Mouse (Mus musculus) hindbrain, embryonic 14.5 days (tissue): ENCODE data around the gene Mybph. TPM values are rescaled to one million over a fixed set of nuclear protein-coding genes. Genes with fewer than 3 reads are reported as not detected.

Experiments
- ATAC-seq: fragments of 200-750 bp; cut with Nextera tagmentation; 2 replicates; pipeline ENCODE4 v1.8.0; 2017; ENCODE audit warnings: moderate number of reproducible peaks, mild to moderate bottlenecking, moderate TSS enrichment, moderate library complexity; ENCODE audit not compliant: low FRiP score
- DNase-seq: peaks from one replicate; pipeline ENCODE4 v3.0.0-alpha.2; 2015; ENCODE audit warnings: low spot score
- H3K27ac ChIP-seq: fragments of 300-500 bp; sonication (generic); 2 replicates; pipeline ENCODE4 v1.5.1; 2014; ENCODE audit warnings: mild to moderate bottlenecking, moderate library complexity
- H3K27me3 ChIP-seq: fragments of 300-500 bp; sonication (generic); 2 replicates; pipeline ENCODE4 v1.6.1; 2014; ENCODE audit warnings: mild to moderate bottlenecking, low read length, mixed read lengths; ENCODE audit not compliant: control insufficient read depth, insufficient read depth
- H3K36me3 ChIP-seq: fragments of 300-500 bp; sonication (generic); replicated peaks from 2 replicates; pipeline ENCODE4 v1.6.1; 2014; ENCODE audit not compliant: control insufficient read depth, insufficient read depth
- H3K4me1 ChIP-seq: fragments of 300-500 bp; sonication (generic); replicated peaks from 2 replicates; pipeline ENCODE4 v1.6.1; 2014; ENCODE audit warnings: antibody characterized with exemption, low read length, mixed read lengths; ENCODE audit not compliant: control insufficient read depth, insufficient read depth
- H3K4me2 ChIP-seq: fragments of 300-500 bp; sonication (generic); replicated peaks from 2 replicates; pipeline ENCODE4 v1.6.1; 2014; ENCODE audit warnings: mild to moderate bottlenecking, moderate library complexity
- H3K4me3 ChIP-seq: fragments of 300-500 bp; sonication (generic); replicated peaks from 2 replicates; pipeline ENCODE4 v1.5.1; 2014; ENCODE audit warnings: mild to moderate bottlenecking, low read length
- H3K9ac ChIP-seq: fragments of 300-500 bp; sonication (generic); 2 replicates; pipeline ENCODE4 v1.6.1; 2014
- H3K9me3 ChIP-seq: fragments of 300-500 bp; sonication (generic); 2 replicates; pipeline ENCODE4 v1.6.1; 2016; ENCODE audit warnings: low read length; ENCODE audit not compliant: control insufficient read depth
- WGBS: fragments of 180-500 bp; shearing (Covaris S2); extraction: QIAGEN DNeasy Blood & Tissue Kit; methylation state at CpG from one replicate; pipeline ENCODE4 v1.1.7; 2014; 5-methylcytosine and 5-hydroxymethylcytosine counted together
- polyA plus RNA-seq: library from polyadenylated mRNA; unstranded; fragments of >200 nt; fragmentation: Nextera tagmentation; extraction: Ambion mirVana; gene quantifications from 2 replicates; pipeline ENCODE4 v1.2.1, GENCODE M21; 2014

The Mybph gene
- polyA plus RNA-seq, 1 experiment from 2014 or later, result 0.27 TPM

- no peak overlapping the region for H3K4me2 ChIP-seq
- no peaks in the 10 kb centered on the region for H3K9me3 ChIP-seq
- no peak overlapping the region for H3K4me3 ChIP-seq
- H3K36me3 ChIP-seq, result no peaks in the 10 kb centered on the region
- DNase-seq (no peak), ATAC-seq (no peak)
- 0 out of 2 replicates have a peak, but pooled peaks cover 4% of the 10 kb centered on the region for H3K4me1 ChIP-seq
- no peaks in the 10 kb centered on the region for H3K27me3 ChIP-seq
- no peak overlapping the region for H3K9ac ChIP-seq
- no peak overlapping the region for H3K27ac ChIP-seq
- 88% methylated on average over 8 of the region's 8 CpGs for WGBS
These were observed 33.5 kb downstream of the Mybph start for GRCm38 (mm10) chr1:134226739-134227138.

GRCm38 (mm10) chr1:134229806-134230575, 36.7 kb downstream of the Mybph start:
- peaks cover 15% of the 10 kb centered on the region for H3K27me3 ChIP-seq
- no peak overlapping the region for H3K9ac ChIP-seq
- 69% methylated on average over 5 of the region's 5 CpGs for WGBS
- peaks cover 27% of the 10 kb centered on the region for H3K4me1 ChIP-seq
- DNase-seq (no peak), ATAC-seq (no peak)
- no peak overlapping the region for H3K27ac ChIP-seq
- no peak overlapping the region for H3K4me3 ChIP-seq
- no peaks in the 10 kb centered on the region for H3K36me3 ChIP-seq
- no peaks in the 10 kb centered on the region for H3K9me3 ChIP-seq
- no peak overlapping the region for H3K4me2 ChIP-seq

- WGBS, result 84% methylated on average over 10 of the region's 10 CpGs
- H3K4me1 ChIP-seq, result peaks cover 27% of the 10 kb centered on the region
- H3K27ac ChIP-seq, result no peak overlapping the region
- no peak overlapping the region for H3K9ac ChIP-seq
- H3K36me3 ChIP-seq, result no peaks in the 10 kb centered on the region
- ATAC-seq, result no peak
- no peaks in the 10 kb centered on the region for H3K9me3 ChIP-seq
- no peak overlapping the region for H3K4me3 ChIP-seq
- H3K4me2 ChIP-seq, result no peak overlapping the region
- peaks cover 18% of the 10 kb centered on the region for H3K27me3 ChIP-seq
- DNase-seq, result no peak
These were observed 37.5 kb downstream of the Mybph start for GRCm38 (mm10) chr1:134230638-134231228.

GRCm38 (mm10) chr1:134231270-134231669, 38.0 kb downstream of the Mybph start:
- DNase-seq (no peak), ATAC-seq (no peak)
- no peak overlapping the region for H3K9ac ChIP-seq
- H3K4me2 ChIP-seq, result no peak overlapping the region
- no peak overlapping the region for H3K27ac ChIP-seq
- peaks cover 27% of the 10 kb centered on the region for H3K4me1 ChIP-seq
- 76% methylated on average over 3 of the region's 3 CpGs for WGBS
- H3K36me3 ChIP-seq, result no peaks in the 10 kb centered on the region
- no peaks in the 10 kb centered on the region for H3K9me3 ChIP-seq
- peaks cover 23% of the 10 kb centered on the region for H3K27me3 ChIP-seq
- H3K4me3 ChIP-seq, result no peak overlapping the region

GRCm38 (mm10) chr1:134231681-134232080, 38.4 kb downstream of the Mybph start:
- no peak overlapping the region for H3K4me2 ChIP-seq
- no peak overlapping the region for H3K4me3 ChIP-seq
- no peak for ATAC-seq
- peaks cover 27% of the 10 kb centered on the region for H3K27me3 ChIP-seq
- peaks cover 27% of the 10 kb centered on the region for H3K4me1 ChIP-seq
- no peak for DNase-seq
- no peaks in the 10 kb centered on the region for H3K36me3 ChIP-seq
- H3K9ac ChIP-seq, result no peak overlapping the region
- no peak overlapping the region for H3K27ac ChIP-seq
- 73% methylated on average over 3 of the region's 3 CpGs for WGBS
- H3K9me3 ChIP-seq, result no peaks in the 10 kb centered on the region

- H3K4me2 ChIP-seq, result peak overlapping the region; percentile 92
These were observed 39.1 kb downstream of the Mybph start for GRCm38 (mm10) chr1:134232326-134232725.

GRCm38 (mm10) chr1:134232778-134233531, 39.7 kb downstream of the Mybph start:
- no peaks in the 10 kb centered on the region for H3K36me3 ChIP-seq
- peaks cover 27% of the 10 kb centered on the region for H3K4me1 ChIP-seq
- H3K9me3 ChIP-seq, result no peaks in the 10 kb centered on the region
- 37% methylated on average over 12 of the region's 12 CpGs for WGBS
- H3K4me3 ChIP-seq, result peak overlapping the region; percentile 56; the same call in 1 of the 2 replicates
- peak overlapping the region; percentile 49; the same call in 1 of the 2 replicates for H3K27ac ChIP-seq
- peak; percentile 60 for DNase-seq
- peaks cover 27% of the 10 kb centered on the region for H3K27me3 ChIP-seq
- ATAC-seq, result peak; percentile 31; the same call in 1 of the 2 replicates
- H3K4me2 ChIP-seq, result peak overlapping the region; percentile 92
- H3K9ac ChIP-seq, result 0 out of 2 replicates have a peak overlapping the region, but pooled peaks have one; percentile 68

More at GRCm38 (mm10) chr1:134232326-134232725, 39.1 kb downstream of the Mybph start:
- Histone ChIP-seq H3K36me3 (no peaks in the 10 kb centered on the region), H3K27ac (peak overlapping the region; percentile 49; the same call in 1 of the 2 replicates), H3K4me3 (no peak overlapping the region), H3K9me3 (no peaks in the 10 kb centered on the region), H3K9ac (0 out of 2 replicates have a peak overlapping the region, but pooled peaks have one; percentile 68), H3K27me3 (peaks cover 27% of the 10 kb centered on the region), H3K4me1 (peaks cover 27% of the 10 kb centered on the region)
- DNase-seq (no peak), ATAC-seq (no peak)
- 60% methylated on average over 8 of the region's 8 CpGs for WGBS

- Histone ChIP-seq H3K9ac (peak overlapping the region; percentile 68), H3K4me1 (peaks cover 27% of the 10 kb centered on the region), H3K4me2 (peak overlapping the region; percentile 92), H3K9me3 (no peaks in the 10 kb centered on the region), H3K4me3 (peak overlapping the region; percentile 56), H3K27ac (no peak overlapping the region), H3K27me3 (peaks cover 27% of the 10 kb centered on the region), H3K36me3 (no peaks in the 10 kb centered on the region)
- ATAC-seq, result no peak
- no peak for DNase-seq
- 50% methylated on average over 19 of the region's 19 CpGs for WGBS
These were observed 40.6 kb downstream of the Mybph start for GRCm38 (mm10) chr1:134233681-134234454.
